Mouse (Mus musculus) stomach, postnatal 0 days (tissue): ENCODE measurements at regions not wholly inside any gene's neighbourhood (a gene's known extent, or its start where the extent isn't known, plus 50 kb on each side); places are given as distances from the start of the nearest gene placed in this dataset.

Experiments
- CTCF ChIP-seq: IDR thresholded peaks from 2 replicates; pipeline ENCODE4 v1.5.1; 2016; ENCODE audit warnings: antibody characterized with exemption, low read depth, mild to moderate bottlenecking, moderate library complexity
- EP300 ChIP-seq: optimal IDR thresholded peaks from 2 replicates; pipeline ENCODE3; 2016; ENCODE audit warnings: antibody characterized with exemption

- TF ChIP-seq CTCF (no peak), EP300 (no peak)
Measured at GRCm38 (mm10) chr8:41742796-41743670, 326.2 kb upstream of the Frg1 start.
